Mouse (Mus musculus): ENCODE results near the gene Efcab10.

DNA sequence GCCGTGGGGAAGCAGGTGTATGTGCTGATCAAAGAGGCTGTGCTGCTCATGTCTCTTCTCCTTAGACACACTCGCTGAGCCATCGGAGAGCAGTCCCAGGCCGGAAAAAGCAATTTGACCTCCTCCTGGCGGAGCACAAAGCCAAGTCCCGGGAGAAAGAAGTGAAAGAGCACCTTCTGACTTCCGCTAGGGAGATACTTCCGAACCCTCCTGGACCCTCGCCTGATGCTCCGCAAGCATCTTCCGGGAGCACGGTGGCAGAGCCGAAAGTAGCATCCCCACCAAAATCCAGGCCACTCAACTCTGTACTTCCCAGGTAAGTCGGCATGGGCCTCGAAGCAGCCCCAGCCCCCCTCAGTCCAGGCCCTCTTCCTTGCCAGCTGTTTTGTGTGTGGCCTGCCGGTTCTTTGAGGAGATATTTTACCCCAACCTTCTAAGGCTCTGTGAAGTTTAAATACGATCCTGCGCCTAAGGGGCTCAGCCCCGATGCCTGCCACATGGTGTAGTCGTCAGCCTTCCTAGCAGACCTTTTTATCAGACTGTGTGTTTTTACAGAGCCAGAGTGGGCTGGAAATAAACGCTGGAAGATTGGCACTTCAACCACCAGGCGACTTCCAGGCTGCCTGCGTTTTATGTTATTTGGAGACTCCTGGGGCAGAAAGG, 48.8 kb upstream of the Efcab10 start:
- TF ChIP-seq POLR2A (IDR thresholded peaks at IDR 0.05; ENCODE audit: low read depth, low read length) (no peak), CTCF (IDR thresholded peaks at IDR 0.05; ENCODE audit: extremely low read depth, insufficient read length, insufficient replicate concordance, low read depth, low read length) (no peak)

All from small intestine, adult 2 months (tissue).